Mouse (Mus musculus) macrophage (primary cell): ENCODE measurements around the gene Rora. TPM values are rescaled to one million over a fixed set of nuclear protein-coding genes. Genes with fewer than 3 reads are reported as not detected.

Source experiments
- H3K27ac ChIP-seq: fragments of 350-480 bp; formaldehyde crosslinking; 2 replicates; pipeline ENCODE4 v1.9.0; 2021
- H3K36me3 ChIP-seq: fragments of 350-480 bp; formaldehyde crosslinking; 2 replicates; pipeline ENCODE4 v1.9.0; 2021; ENCODE audit errors: inconsistent target
- H3K4me3 ChIP-seq: fragments of 350-480 bp; formaldehyde crosslinking; 2 replicates; pipeline ENCODE4 v1.9.0; 2021; ENCODE audit errors: inconsistent target
- H3K79me2 ChIP-seq: fragments of 350-480 bp; formaldehyde crosslinking; 2 replicates; pipeline ENCODE4 v1.9.0; 2021; ENCODE audit errors: inconsistent target
- WGBS: methylation state at CpG from one replicate; pipeline ENCODE4 v1.1.7; 2026; ENCODE audit warnings: inconsistent platforms; ENCODE audit not compliant: missing documents; 5-methylcytosine and 5-hydroxymethylcytosine counted together
- polyA plus RNA-seq: library from polyadenylated mRNA; stranded (reverse); fragments of 250-400 nt; gene quantifications from 3 replicates; pipeline ENCODE4 v1.2.4, GENCODE M21; 2018; ENCODE audit warnings: inconsistent platforms

The Rora gene
- polyA plus RNA-seq, 1 experiment from 2014 or later: 4.5 TPM

- 24% methylated on average over 9 of the region's 9 CpGs for WGBS
- no peak overlapping the region for H3K4me3 ChIP-seq
- peak overlapping the region; percentile 61 for H3K27ac ChIP-seq
- H3K36me3 ChIP-seq: no peaks in the 10 kb centered on the region
- no peaks in the 10 kb centered on the region for H3K79me2 ChIP-seq
Observed at GRCm38 (mm10) chr9:68884451-68885035, 231.0 kb downstream of the Rora start.

GRCm38 (mm10) chr9:68888670-68889069, 235.1 kb downstream of the Rora start:
- no peaks in the 10 kb centered on the region for H3K79me2 ChIP-seq
- H3K27ac ChIP-seq: no peak overlapping the region
- H3K36me3 ChIP-seq: no peaks in the 10 kb centered on the region
- no peak overlapping the region for H3K4me3 ChIP-seq
- 13% methylated on average over 8 of the region's 8 CpGs for WGBS

GRCm38 (mm10) chr9:68891431-68891830, 237.8 kb downstream of the Rora start:
- Histone ChIP-seq H3K4me3 (no peak overlapping the region), H3K79me2 (no peaks in the 10 kb centered on the region), H3K36me3 (no peaks in the 10 kb centered on the region), H3K27ac (no peak overlapping the region)
- 91% methylated on average over 11 of the region's 11 CpGs for WGBS

GRCm38 (mm10) chr9:68892356-68892755, 238.8 kb downstream of the Rora start:
- Histone ChIP-seq H3K27ac (no peak overlapping the region), H3K4me3 (no peak overlapping the region), H3K79me2 (no peaks in the 10 kb centered on the region), H3K36me3 (no peaks in the 10 kb centered on the region)
- 89% methylated on average over 4 of the region's 4 CpGs for WGBS

- Histone ChIP-seq H3K36me3 (no peaks in the 10 kb centered on the region), H3K4me3 (no peak overlapping the region), H3K79me2 (no peaks in the 10 kb centered on the region), H3K27ac (no peak overlapping the region)
- WGBS: 94% methylated on average over 6 of the region's 6 CpGs
Observed at GRCm38 (mm10) chr9:68892859-68893258, 239.3 kb downstream of the Rora start.

GRCm38 (mm10) chr9:68898286-68898685, 244.7 kb downstream of the Rora start:
- H3K79me2 ChIP-seq: no peaks in the 10 kb centered on the region
- 87% methylated on average over 6 of the region's 6 CpGs for WGBS

GRCm38 (mm10) chr9:68899525-68900222, 246.1 kb downstream of the Rora start:
- no peaks in the 10 kb centered on the region for H3K36me3 ChIP-seq
- no peak overlapping the region for H3K4me3 ChIP-seq
- H3K79me2 ChIP-seq: no peaks in the 10 kb centered on the region
- WGBS: 74% methylated on average over 5 of the region's 5 CpGs
- no peak overlapping the region for H3K27ac ChIP-seq

More at GRCm38 (mm10) chr9:68898286-68898685, 244.7 kb downstream of the Rora start:
- H3K36me3 ChIP-seq: no peaks in the 10 kb centered on the region
- no peak overlapping the region for H3K4me3 ChIP-seq
- no peak overlapping the region for H3K27ac ChIP-seq

GRCm38 (mm10) chr9:68906361-68906883, 252.8 kb downstream of the Rora start:
- H3K4me3 ChIP-seq: no peak overlapping the region
- H3K27ac ChIP-seq: no peak overlapping the region
- H3K36me3 ChIP-seq: no peaks in the 10 kb centered on the region
- 83% methylated on average over 6 of the region's 6 CpGs for WGBS
- no peaks in the 10 kb centered on the region for H3K79me2 ChIP-seq

- no peaks in the 10 kb centered on the region for H3K36me3 ChIP-seq
- no peak overlapping the region for H3K27ac ChIP-seq
- no peaks in the 10 kb centered on the region for H3K79me2 ChIP-seq
- 86% methylated on average over 8 of the region's 8 CpGs for WGBS
- no peak overlapping the region for H3K4me3 ChIP-seq
Observed at GRCm38 (mm10) chr9:68912483-68913151, 259.0 kb downstream of the Rora start.

- no peaks in the 10 kb centered on the region for H3K36me3 ChIP-seq
- no peak overlapping the region for H3K4me3 ChIP-seq
- H3K79me2 ChIP-seq: no peaks in the 10 kb centered on the region
- no peak overlapping the region for H3K27ac ChIP-seq
- WGBS: 89% methylated on average over 10 of the region's 10 CpGs
Observed at GRCm38 (mm10) chr9:68913191-68913697, 259.7 kb downstream of the Rora start.

GRCm38 (mm10) chr9:68914541-68915275, 261.1 kb downstream of the Rora start:
- Histone ChIP-seq H3K36me3 (no peaks in the 10 kb centered on the region), H3K79me2 (no peaks in the 10 kb centered on the region), H3K27ac (no peak overlapping the region), H3K4me3 (no peak overlapping the region)
- 81% methylated on average over 4 of the region's 4 CpGs for WGBS

GRCm38 (mm10) chr9:68916741-68917140, 263.2 kb downstream of the Rora start:
- H3K27ac ChIP-seq: no peak overlapping the region
- no peak overlapping the region for H3K4me3 ChIP-seq
- 92% methylated on average over 1 of the region's 1 CpGs for WGBS

GRCm38 (mm10) chr9:68923128-68923601, 269.6 kb downstream of the Rora start:
- H3K79me2 ChIP-seq: no peaks in the 10 kb centered on the region
- H3K36me3 ChIP-seq: no peaks in the 10 kb centered on the region
- no peak overlapping the region for H3K4me3 ChIP-seq
- no peak overlapping the region for H3K27ac ChIP-seq
- 94% methylated on average over 12 of the region's 12 CpGs for WGBS

More at GRCm38 (mm10) chr9:68916741-68917140, 263.2 kb downstream of the Rora start:
- H3K79me2 ChIP-seq: no peaks in the 10 kb centered on the region
- no peaks in the 10 kb centered on the region for H3K36me3 ChIP-seq

GRCm38 (mm10) chr9:68926406-68926805, 272.8 kb downstream of the Rora start:
- WGBS: 84% methylated on average over 6 of the region's 6 CpGs
- Histone ChIP-seq H3K36me3 (no peaks in the 10 kb centered on the region), H3K4me3 (no peak overlapping the region), H3K27ac (no peak overlapping the region), H3K79me2 (no peaks in the 10 kb centered on the region)
